Mouse (Mus musculus): ENCODE measurements at regions not wholly inside any gene's neighbourhood (a gene's known extent, or its start where the extent isn't known, plus 50 kb on each side); places are given as distances from the start of the nearest gene placed in this dataset.

DNA sequence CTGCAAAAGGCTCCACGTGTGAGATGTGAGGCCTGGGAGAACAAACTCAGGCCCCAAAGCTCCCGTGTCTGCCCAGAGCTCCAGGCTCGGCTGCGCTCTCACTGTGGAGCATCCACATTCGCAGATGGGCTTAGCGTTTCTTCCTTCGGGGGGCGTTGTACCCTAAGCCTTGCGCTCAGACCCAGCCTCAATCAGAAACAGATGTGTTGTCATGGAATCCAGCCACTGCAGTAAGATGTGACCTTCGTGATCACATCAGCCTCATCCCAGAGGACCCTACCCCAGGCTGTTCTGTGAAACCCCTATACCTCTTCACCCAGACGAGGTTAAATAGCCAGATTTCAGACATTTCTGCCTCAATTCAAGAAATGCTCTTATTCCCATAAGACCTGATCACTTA lies 260.1 kb downstream of the Cxcl12 start:
- TF ChIP-seq CTCF (IDR thresholded peaks at IDR 0.05 in 2 of 3, conservative IDR thresholded peaks at IDR 0.05 in 1 of 3; ENCODE audit: control insufficient read depth in 1 of 3, insufficient read depth in 1 of 3, low read depth in 2 of 3, low read length in 3 of 3, poor library complexity in 1 of 3, severe bottlenecking in 1 of 3) (no peak), MAFK (IDR thresholded peaks at IDR 0.05; ENCODE audit: borderline replicate concordance, low read depth, low read length) (no peak), POLR2A (IDR thresholded peaks at IDR 0.05; ENCODE audit: control insufficient read depth in 1 of 2, insufficient read depth in 1 of 2, low read depth in 1 of 2, low read length in 2 of 2, poor library complexity in 1 of 2) (no peak), ZC3H11A (IDR thresholded peaks at IDR 0.05; ENCODE audit: low read depth, low read length) (no peak), EP300 (IDR thresholded peaks at IDR 0.05; ENCODE audit: low read depth in 1 of 2, low read length in 2 of 2) (no peak), TBP (IDR thresholded peaks at IDR 0.05; ENCODE audit: low read depth, low read length) (no peak), CHD2 (IDR thresholded peaks at IDR 0.05; ENCODE audit: low read length) (no peak)
